Mouse (Mus musculus) yolk sac, embryonic 10.5 days (tissue): ENCODE measurements around the gene Kcnma1.

ENCODE experiments used
- DNase-seq: peaks from one replicate; pipeline ENCODE4 v3.0.0-alpha.2; 2017; ENCODE audit warnings: low spot score

Gene Kcnma1

DNA sequence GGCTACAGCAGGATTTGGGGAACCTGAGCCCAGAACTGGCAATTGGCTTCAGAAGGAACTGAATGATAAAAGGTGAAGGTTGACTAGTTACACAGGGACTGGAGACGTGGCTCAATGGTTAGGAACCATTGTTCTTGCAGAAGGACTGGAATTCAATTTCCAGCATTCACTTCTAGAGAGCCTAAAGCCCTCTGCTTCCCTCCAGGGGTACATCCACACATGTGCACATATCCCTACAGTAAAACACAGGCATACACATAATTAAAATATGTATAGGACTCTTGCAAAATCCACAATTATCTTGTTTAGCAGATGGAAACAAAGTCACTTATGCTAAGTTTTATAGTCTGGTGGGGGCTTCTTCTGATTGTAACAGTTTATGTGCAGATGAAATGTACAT, 485.1 kb downstream of the Kcnma1 start:
- DNase-seq, result no peak

DNA sequence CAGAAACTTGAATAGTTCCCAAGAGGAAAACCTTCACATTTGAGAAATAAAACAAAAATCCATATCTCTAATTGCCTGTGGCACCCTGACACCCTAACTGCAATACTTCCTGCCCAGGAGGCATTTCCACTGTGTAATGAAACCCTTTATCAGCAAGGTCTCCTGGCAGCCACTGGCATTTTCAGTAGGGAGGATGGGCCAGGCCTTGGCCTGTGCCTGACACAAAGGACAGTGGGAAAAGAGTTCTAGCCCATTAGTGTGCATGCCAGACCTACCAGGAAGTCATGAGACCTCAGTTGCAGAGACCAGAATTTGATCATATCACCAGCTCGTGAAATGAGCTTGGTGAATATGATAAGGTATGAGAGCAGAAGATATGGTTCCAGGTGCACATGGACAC, 488.4 kb downstream of the Kcnma1 start:
- DNase-seq, result no peak

DNA sequence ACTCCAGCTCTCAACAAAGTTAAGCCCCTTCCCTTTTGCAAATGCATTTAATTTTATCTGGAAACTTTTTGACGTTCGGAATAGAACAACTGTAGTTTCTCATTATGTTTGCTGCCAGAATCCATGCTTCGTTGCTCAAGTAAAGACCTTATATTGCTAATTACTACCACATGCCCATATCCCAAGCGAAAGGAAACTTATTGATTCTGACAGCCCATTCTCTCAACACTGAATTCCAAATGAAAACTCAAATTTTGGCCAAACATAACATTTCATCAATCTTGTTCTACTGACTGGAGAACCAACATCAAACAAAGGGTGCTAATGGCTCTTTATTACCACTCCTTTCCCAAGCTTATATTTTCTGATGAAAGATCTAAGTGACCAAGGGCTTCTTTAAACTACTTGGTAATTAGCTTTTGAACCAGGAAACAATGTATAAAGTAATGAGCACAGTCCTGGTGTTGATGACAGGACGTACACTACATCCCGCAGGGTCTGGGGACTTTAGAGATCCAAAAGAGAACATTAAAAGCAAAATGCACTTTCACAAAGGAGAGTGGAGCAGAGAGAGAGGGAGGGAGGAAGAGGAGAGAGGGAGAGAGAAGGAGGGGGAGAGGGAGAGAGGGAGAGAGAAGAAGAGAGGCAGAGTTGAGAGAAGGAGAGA, 490.3 kb downstream of the Kcnma1 start:
- no peak for DNase-seq

DNA sequence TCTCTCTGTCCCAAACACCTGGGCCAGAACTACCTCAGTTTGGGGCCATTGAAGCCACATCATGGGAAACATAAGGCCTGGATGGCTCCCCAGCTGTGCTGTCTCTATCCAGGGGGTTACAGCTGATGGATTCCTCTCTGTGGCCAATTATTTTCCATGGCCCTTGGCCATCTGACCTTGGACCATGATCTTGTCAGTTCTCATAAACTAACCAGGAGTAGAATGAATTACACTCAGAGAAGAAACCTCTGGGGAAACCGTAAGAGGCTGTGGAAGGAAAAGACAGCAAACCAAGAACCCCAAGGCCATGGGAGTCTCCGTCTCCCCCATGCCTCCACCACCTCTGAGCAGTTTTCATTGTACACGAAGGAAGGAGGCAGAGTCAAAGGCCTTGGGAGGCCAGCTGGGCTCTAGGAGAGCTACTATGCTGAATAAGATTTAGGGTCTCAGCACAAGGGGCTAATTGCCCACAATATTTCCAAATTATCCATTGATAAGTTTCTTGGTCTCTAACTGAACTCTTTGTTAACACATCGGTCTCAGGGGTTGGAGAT, 491.6 kb downstream of the Kcnma1 start:
- DNase-seq, result no peak

DNA sequence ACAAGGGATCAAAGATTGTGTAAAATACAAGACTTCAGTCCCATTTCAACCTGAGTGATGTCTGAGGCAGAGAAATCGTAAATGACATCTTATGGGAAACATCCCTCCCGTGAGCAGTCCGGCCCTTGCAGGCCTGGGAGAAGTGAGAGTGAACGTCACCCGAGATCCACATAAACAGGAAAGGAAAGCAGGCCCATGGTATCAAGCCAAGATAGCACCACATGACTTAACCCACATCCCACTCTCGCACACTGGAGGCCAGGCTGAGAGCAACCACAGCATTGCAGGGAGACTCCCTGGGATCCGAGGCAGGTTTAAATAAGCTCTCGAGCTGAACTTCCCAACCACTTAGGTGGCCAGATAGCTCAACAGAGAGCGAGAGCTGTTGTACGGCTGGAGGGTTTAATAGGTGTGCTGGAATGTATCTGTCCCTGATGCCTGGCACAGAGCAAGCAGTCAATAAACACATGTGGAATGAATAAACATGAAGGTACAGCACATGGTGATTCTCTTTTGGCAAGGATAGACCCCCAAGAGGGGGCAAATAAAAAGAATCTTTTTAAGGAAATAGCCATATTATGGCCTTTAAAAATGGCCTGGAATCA, 493.1 kb downstream of the Kcnma1 start:
- DNase-seq, result no peak

DNA sequence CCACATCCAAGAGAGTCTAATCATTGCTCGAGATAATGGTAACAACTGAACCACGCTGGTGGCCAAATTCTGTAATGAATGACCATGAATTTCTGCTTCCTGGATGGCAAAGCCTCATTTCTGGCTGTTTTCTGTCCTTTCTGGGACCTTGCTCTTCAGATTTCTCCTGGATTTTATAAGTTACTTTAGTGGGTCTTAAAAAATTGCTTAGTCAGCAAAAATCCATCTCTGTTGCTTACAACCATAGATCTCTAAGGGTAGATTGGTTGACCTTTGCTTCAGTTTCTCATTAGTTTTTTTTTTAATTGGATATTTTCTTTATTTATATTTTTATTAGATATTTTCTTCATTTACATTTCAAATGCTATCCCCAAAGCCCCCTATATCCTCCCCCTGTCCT, 496.9 kb downstream of the Kcnma1 start:
- DNase-seq, result no peak

DNA sequence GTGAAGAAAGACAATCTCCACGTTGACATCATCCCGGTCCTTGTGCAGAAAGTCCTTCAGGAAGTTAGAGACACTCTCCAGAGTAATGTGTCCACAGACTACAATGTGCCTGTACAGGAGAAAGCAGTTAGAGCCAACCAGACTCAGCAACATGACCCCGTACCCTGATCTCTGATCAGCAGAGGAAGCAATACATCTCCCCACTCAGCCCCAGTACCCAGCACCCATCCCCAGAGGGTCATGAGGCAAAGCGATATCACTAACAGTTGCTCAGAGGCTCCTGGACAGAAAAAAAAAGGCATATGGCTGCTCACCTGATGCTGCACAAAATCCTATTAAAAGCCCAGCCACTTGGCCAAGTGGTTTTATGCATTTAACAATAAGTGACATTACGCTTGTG, 504.5 kb downstream of the Kcnma1 start:
- DNase-seq, result no peak

DNA sequence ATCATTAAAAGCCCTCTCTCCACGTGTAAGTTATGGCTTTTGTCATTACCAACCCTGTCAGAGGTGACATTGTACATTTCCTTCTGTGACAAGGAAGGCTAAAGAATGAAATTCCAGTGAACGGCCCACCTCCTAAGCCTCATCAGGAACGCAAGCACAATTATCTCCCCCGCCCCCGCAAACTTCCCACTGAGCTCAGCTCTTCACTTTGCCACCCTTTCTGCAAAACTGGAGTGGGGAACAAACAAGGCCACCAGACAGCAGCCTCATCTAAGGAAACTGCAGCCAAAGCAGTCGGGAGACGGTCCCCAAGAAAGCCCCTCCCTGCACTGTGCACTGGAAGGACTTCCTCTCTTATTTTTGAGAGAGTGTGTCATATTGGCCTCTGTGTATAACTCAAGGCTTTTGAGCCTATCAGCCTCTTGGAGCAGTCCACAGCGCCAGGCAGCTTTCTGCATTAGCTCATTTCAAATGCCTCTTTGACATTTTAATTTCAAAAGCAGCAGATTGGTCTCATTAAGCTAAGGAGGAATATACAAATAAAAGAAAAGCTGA, 512.0 kb downstream of the Kcnma1 start:
- no peak for DNase-seq

DNA sequence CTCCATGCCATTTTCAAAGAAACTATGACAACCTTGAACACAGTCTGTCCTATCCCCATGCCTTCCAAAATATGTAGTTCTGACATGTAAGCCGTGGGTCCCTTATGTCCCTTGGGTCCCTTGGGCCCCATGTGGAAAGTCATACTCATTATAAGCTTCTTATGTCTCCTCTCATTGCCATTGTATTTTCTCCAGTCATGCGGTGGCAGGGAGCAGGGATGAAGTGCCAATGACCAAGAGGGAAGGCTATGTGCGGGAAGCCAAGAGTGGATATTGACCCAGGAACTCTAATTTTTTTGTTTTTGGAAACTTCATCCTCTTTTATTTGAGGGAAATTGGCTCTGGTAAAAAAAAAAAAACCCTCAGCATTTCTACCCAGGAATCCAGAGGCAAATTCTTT, 517.5 kb downstream of the Kcnma1 start:
- DNase-seq, result no peak

DNA sequence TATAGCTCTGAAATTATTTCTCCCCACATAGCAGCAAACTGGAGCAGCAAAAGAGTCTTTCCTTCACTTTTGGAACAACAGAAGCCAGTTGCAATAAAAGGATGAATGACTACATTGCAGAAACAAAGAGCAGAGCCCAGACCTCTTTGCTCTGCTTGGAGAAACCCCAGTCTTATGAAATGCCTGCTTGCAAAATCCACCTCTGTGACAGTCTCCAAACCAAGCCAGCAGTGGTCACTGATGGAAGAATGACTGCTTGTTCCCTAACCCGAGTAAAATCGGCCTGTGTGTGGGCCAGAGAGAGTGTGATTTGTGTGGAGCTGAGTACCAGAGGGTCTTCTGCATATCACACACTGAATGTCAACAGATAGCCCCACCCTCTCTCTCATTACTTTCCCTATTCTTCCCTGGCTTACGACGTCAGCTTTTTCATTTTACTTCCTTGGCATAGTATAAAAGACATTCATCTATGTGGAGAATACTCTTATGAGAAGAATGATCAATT, 518.0 kb downstream of the Kcnma1 start:
- DNase-seq, result no peak

DNA sequence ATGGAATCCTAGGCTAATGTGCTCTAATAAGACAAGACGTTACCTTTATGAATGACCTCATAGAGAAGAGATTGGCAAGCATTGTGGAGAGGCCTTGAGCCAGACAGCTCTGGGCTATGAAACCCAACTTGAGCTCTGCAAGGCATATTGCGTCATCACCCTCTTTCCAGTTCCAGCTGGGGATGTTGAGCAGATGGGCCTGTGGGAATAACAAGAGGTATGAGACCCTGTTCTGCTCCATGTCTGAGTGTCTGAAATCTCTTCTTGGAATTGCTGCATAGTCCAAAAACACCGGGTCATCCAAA, 519.8 kb downstream of the Kcnma1 start:
- no peak for DNase-seq

DNA sequence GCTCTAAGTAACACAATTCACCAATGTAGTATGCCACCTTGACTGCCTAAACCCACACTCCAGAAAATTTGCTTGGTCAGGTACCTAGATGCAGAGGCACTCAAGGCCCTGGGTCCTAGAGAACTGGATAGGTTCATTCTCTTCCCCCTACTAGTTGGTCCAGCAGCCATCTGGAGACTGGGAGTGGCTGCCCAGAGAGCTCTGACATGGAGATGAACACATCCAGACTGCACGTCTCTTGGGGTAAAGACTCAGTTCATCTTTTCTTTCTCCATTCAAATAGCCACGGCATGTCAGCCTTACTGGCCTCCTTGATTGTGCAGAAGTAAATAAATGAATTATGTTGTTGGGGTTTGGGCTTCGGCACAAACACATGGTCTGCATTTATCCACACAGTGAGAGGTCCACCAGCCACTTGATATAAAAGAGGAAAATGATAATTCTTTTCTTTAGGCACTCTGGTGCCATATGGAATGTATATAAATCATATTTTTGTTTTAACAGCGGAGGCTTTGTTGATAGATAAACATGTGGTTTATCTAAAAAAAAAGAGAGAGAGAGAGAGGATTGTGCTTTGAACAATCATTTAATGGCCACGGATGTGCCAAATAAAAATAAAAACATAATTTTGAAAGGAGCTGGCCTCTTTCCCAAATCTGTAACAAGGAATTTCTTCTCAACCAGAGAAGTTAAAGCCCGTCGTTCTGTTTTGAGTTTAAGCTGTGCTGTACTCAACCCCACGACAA, 520.4 kb downstream of the Kcnma1 start:
- no peak for DNase-seq

DNA sequence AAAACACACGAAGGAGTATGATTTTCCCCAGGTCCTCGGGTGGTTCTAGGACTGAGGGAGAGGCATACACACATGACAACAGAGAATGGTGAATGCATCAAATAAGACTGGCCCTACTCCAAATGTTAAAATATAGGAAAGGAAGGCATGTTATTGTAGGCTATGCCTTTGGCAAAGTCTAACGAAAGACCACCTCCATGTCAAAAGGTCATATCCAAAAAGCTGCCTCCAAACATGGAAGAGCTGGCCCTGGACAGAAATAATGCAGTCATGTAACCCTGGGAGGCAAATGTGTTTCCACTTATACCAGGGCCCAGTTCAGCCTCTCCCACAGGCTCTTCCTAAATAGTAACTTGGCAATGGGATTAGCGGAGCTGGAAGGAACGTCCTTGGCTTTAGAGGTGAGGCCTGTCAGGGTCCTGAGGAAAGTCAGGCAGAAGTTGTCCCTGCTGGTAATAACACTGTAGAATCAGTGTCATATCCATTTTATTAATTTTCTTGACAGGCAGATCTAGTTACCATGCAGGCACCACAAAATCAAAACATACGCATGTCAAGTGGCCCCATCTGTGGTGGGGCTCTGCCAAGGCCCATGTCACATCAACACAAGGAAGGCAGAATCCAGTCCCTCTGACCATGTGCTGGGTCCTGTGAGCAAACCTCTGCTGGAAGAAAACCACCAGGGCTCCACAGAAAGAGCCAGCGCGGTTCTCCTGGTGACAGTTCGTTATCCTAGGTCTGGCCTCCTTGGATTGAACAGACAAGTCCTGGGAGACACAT, 521.5 kb downstream of the Kcnma1 start:
- DNase-seq, result no peak

DNA sequence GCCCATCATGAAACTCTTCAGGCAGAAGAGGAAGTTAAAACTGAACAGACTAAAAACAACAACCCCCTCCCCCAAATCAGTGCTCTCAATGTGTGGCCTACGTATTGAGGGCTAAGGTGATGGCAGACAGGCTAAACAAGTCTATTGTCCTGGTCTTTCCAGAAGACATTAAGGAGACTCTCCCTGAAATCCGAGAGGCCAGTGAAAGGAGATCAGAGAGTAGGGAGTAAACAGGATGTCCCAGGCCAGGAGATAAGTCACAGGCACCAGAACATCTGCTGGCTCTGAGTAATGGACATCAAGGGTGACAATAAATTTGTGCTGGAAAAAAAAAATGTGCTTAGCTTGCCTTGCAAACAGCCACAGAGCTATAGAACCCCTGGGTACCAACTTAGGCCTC, 522.9 kb downstream of the Kcnma1 start:
- DNase-seq, result no peak

DNA sequence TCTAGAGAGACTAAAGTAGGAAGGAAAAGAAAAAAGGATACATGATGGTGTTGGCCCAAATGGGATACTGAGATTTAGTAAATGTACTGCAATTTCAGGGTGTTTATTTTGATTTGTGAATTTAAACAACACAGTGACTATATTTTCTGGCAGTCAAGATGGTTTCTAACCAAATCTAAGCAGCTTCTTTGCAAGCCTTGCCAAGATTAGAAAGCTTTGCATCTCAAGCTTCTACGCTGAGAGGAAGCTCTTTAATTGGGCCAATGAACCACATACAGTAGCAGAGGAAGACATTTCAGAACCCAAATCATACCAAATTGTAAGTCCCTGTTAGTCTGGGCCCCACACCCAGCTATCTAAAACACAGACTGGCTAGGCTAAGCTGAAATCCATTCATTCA, 527.6 kb downstream of the Kcnma1 start:
- no peak for DNase-seq

DNA sequence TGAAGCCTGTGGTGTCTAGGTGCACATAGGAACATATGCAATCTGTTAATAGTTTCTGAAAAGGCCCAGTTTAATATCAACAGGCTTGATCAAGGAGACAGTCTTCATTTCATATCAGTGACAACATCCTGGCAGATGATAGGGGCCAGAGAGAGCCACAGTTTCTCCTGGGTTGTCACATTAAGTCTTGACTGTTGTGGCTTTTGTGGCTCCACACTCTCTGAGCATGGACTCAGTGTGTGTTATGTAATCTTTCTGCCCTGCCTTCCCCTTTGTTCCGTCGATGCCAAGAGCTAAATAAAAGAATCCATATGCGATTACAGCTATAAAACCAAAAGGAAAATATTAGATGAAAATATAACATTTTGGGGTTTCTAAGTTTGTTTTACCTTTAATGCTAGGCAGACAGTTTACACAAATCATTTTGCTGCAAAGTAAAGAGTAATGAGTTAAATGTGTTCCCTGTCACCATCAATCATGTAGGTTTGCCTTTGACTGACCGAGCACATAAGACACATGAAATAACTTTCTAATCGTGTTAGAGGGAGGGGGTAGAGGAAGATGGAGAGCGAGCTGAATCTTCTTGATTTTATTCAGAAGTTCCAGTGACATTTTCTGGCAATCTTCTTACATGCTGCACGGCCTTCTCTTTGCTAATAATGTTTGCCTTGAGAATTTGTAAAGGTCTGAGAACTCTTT, 528.3 kb downstream of the Kcnma1 start:
- DNase-seq, result no peak

DNA sequence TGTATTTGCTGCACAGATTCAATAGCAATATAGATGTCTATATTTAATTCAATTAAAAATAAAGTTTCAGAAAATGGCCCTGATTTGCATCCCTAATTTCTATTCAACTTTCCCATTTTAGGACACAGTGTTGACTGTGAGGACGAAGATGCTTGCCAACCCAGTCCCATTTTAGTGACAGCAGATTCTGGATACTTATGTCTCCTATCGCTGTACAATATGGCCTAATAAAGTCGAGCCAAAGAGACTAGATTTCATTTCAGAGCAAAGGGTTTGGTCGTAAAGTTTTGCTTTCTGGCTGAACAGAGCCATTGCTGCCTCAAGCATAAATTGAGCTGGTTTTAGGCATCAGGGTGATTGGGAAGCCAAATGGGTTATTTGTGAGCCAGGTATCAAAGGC, 539.2 kb downstream of the Kcnma1 start:
- no peak for DNase-seq

DNA sequence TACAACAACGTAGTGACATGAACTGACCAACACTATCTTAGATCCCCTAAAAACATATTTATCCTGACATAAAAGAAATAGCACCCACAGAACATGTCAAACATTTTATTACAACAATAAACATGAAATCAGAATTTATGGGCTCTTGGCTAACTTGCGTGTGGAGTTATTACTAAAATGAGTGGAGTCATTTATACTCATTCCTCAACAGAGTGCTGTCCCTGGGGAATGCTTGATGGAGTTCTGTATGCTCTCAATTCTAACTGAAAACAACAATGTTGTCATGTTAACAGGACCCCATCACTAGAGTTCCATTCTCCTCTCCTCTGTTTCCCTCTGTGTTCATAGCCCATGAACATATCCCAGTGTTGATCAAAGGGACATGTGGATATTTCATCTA, 544.2 kb downstream of the Kcnma1 start:
- no peak for DNase-seq

DNA sequence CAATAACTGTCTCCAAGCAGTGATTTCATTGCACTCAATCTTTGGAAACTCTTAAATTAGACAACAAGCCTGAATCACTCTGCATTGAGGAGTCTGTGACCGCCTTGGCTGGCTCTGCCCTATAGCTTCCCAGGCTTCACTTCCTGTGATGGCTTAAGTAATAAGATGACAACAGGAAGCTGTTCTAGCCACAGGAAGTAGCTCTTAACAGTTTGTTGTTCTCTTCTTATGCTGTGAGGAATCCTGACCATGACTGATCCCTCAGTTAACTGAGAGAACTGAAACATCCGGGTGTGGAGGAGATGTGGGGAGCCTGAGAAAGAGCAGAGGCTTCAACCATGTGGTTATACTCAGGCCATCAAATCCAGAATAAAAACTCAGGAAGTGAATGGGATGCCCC, 549.2 kb downstream of the Kcnma1 start:
- DNase-seq, result no peak

DNA sequence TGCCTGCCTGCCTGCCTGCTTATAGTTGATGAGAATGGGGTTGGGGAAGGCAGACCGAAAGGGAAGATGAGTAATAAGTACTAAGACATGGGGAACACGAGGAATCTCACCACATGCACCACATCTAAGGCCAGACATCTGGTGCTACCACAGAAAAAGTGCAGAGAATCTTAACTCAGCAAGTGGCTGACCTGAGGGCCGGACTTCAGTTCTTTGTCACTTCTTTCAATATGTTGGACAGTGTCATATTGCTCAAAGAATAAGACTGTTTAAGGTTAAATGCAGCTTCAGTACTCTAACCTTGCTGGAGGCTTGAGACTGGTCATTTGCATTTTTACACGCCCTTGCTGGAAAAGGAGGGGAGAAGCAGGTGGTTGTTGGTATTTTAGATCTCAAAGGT, 555.7 kb downstream of the Kcnma1 start:
- no peak for DNase-seq

DNA sequence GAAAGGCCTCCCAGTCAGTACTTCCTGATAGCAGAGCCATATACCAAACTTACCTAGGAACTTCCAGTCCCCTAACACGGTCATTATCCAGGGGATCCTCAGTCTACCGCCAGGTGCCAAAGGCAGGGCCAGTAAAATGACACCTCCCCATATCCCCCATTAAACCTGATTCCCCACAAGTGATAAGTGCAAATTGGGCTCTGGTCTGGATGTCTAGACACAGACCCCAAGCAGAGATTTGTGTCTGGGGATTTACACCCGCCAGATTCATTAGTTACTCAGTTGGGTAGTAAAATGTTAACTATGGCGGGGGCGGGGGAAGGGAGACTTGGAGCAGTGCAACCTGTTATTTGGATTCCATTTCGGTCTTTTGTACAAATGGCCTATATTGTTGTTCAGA, 562.6 kb downstream of the Kcnma1 start:
- no peak for DNase-seq

DNA sequence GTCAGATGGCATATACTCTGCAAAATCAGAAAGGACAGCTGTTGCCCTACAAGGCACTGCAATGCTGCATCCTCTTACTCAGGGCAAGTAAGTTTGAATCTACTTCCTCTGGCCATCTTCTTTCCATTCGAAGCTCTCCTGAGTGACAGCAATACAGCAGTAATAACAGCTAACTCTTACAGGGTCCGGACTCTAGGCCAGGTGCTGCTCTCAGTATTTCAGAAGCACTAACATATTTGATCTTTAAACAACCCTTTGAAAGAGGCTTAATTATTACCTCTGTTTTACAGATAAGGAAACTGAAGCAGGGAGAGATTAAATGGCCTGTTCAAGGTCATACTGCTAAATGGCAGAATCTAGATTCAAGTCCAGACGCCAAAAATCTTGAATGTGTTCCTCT, 576.8 kb downstream of the Kcnma1 start:
- DNase-seq, result no peak
